Mouse (Mus musculus): ENCODE results near the gene Ccng1.
"Not testable (repeated sequence)": the region's sequence is repeated elsewhere in the genome, so short reads cannot be mapped to it uniquely, and the experiment has no call there.

Gene Ccng1

GRCm38 (mm10) chr11:40715524-40715923 lies 39.6 kb downstream of the Ccng1 start:
- peak; percentile 19 for DNase-seq

- DNase-seq: peak; percentile 16
These were observed 41.3 kb downstream of the Ccng1 start for GRCm38 (mm10) chr11:40713858-40714257.

GRCm38 (mm10) chr11:40709899-40710298 lies 45.2 kb downstream of the Ccng1 start:
- DNase-seq: not testable (repeated sequence)

Data from right cerebral cortex, postnatal 4 days (tissue).